Mouse (Mus musculus) liver, adult 2 months (tissue): ENCODE data around the gene Rgs11. TPM values are rescaled to one million over a fixed set of nuclear protein-coding genes. Genes with fewer than 3 reads are reported as not detected.

Experiments used
- DNase-seq: peaks from one replicate; pipeline ENCODE4 v3.0.0-alpha.2; 2011; ENCODE audit warnings: low read depth, low spot score; ENCODE audit errors: extremely low read depth
- H3K27ac ChIP-seq: fragments of 200-500 bp; replicated peaks from 2 replicates; pipeline ENCODE4 v1.5.1; 2012; ENCODE audit warnings: low read depth, mild to moderate bottlenecking, control low read depth, inconsistent platforms, low read length; ENCODE audit not compliant: insufficient read depth
- H3K27me3 ChIP-seq: fragments of 200-500 bp; 2 replicates; pipeline ENCODE4 v1.6.1; 2012; ENCODE audit warnings: mild to moderate bottlenecking, moderate library complexity, low read length, inconsistent platforms; ENCODE audit not compliant: control insufficient read depth, insufficient read depth
- H3K36me3 ChIP-seq: fragments of 200-500 bp; 2 replicates; pipeline ENCODE4 v1.6.1; 2012; ENCODE audit warnings: low read length, inconsistent platforms; ENCODE audit not compliant: control insufficient read depth, insufficient read depth
- H3K4me1 ChIP-seq: fragments of 200-500 bp; 2 replicates; pipeline ENCODE4 v1.6.1; 2011; ENCODE audit warnings: low read length; ENCODE audit not compliant: control insufficient read depth, insufficient read depth
- H3K4me3 ChIP-seq: fragments of 200-500 bp; 2 replicates; pipeline ENCODE4 v1.5.1; 2011; ENCODE audit warnings: low read depth, mild to moderate bottlenecking, control low read depth, low read length, moderate library complexity; ENCODE audit not compliant: insufficient read depth
- H3K79me2 ChIP-seq: fragments of 200-500 bp; 2 replicates; pipeline ENCODE4 v1.6.1; 2012; ENCODE audit warnings: inconsistent platforms, mild to moderate bottlenecking, low read length, moderate library complexity; ENCODE audit not compliant: control insufficient read depth, insufficient read depth
- H3K9ac ChIP-seq: fragments of 200-500 bp; 2 replicates; pipeline ENCODE4 v1.6.1; 2012; ENCODE audit warnings: low read depth, mild to moderate bottlenecking, control low read depth, inconsistent platforms, low read length
- CTCF ChIP-seq: fragments of 200-500 bp; IDR thresholded peaks from 2 replicates; pipeline ENCODE4 v1.5.1; 2011; ENCODE audit warnings: low read depth, low read length, control low read depth
- POLR2A ChIP-seq: fragments of 200-500 bp; IDR thresholded peaks from 2 replicates; pipeline ENCODE4 v1.6.1; 2011; ENCODE audit warnings: low read length, control low read depth; ENCODE audit not compliant: insufficient read depth; ENCODE audit errors: extremely low read depth
- WGBS: fragments of 180-500 bp; shearing (Covaris S2); methylation state at CpG from one replicate; pipeline ENCODE4 v1.1.7; 2018; 5-methylcytosine and 5-hydroxymethylcytosine counted together
- polyA plus RNA-seq: library from polyadenylated mRNA; depleted of rRNA; stranded (reverse); fragments of >200 nt; gene quantifications from 2 replicates; pipeline ENCODE4 v1.2.3, GENCODE M21; 2012
- total RNA-seq: library from RNA; depleted of rRNA; stranded (reverse); fragments of >200 nt; gene quantifications from 2 replicates; pipeline ENCODE4 v1.2.3, GENCODE M21; 2014

The Rgs11 gene
- total and polyA plus RNA-seq, 2 experiments, result 0.09 to 0.22 TPM

GRCm38 (mm10) chr17:26207686-26208085, 4.9 kb downstream of the Rgs11 start, which contains the start of gene Arhgdig:
Gene Arhgdig (minus strand): TSS chr17:26207786.
- H3K27me3 ChIP-seq, result 0 out of 2 replicates have a peak, but pooled peaks cover 4% of the 10 kb centered on the region
- no peaks in the 10 kb centered on the region for H3K36me3 ChIP-seq
- DNase-seq, result no peak
- H3K9ac ChIP-seq, result no peak within 1 kb of the TSS
- TF ChIP-seq POLR2A (no peak), CTCF (no peak)
- no peaks in the 10 kb centered on the region for H3K4me1 ChIP-seq
- no peak within 1 kb of the TSS for H3K4me3 ChIP-seq
- WGBS, result 91% methylated on average over 12 of the region's 12 CpGs
- H3K79me2 ChIP-seq, result no peaks in the 10 kb centered on the region
- no peak within 1 kb of the TSS for H3K27ac ChIP-seq

GRCm38 (mm10) chr17:26212241-26212640, 9.5 kb downstream of the Rgs11 start:
- WGBS, result 93% methylated on average over 7 of the region's 7 CpGs
- Histone ChIP-seq H3K9ac (no peak overlapping the region), H3K36me3 (no peaks in the 10 kb centered on the region; the same call in 1 of the 2 replicates), H3K79me2 (no peaks in the 10 kb centered on the region), H3K4me1 (no peaks in the 10 kb centered on the region), H3K4me3 (no peak overlapping the region), H3K27me3 (no peaks in the 10 kb centered on the region), H3K27ac (no peak overlapping the region)
- DNase-seq, result no peak
- no peak for TF ChIP-seq POLR2A
- TF ChIP-seq CTCF, result no peak

- TF ChIP-seq CTCF, result no peak
- no peak for TF ChIP-seq POLR2A
- H3K27ac ChIP-seq, result no peak overlapping the region
- DNase-seq, result peak; percentile 24
Observed at GRCm38 (mm10) chr17:26212681-26213080, 9.9 kb downstream of the Rgs11 start.

GRCm38 (mm10) chr17:26221508-26221907, 18.8 kb downstream of the Rgs11 start:
- Histone ChIP-seq H3K27ac (no peak overlapping the region), H3K36me3 (peaks cover 2% of the 10 kb centered on the region; the same call in 1 of the 2 replicates), H3K4me1 (no peaks in the 10 kb centered on the region), H3K27me3 (no peaks in the 10 kb centered on the region), H3K9ac (no peak overlapping the region), H3K79me2 (no peaks in the 10 kb centered on the region), H3K4me3 (no peak overlapping the region)
- WGBS, result 88% methylated on average over 2 of the region's 2 CpGs
- TF ChIP-seq POLR2A, result no peak
- no peak for TF ChIP-seq CTCF
- DNase-seq, result no peak

More at GRCm38 (mm10) chr17:26212681-26213080, 9.9 kb downstream of the Rgs11 start:
- Histone ChIP-seq H3K4me1 (no peaks in the 10 kb centered on the region), H3K36me3 (no peaks in the 10 kb centered on the region; the same call in 1 of the 2 replicates), H3K4me3 (no peak overlapping the region), H3K79me2 (no peaks in the 10 kb centered on the region), H3K9ac (no peak overlapping the region), H3K27me3 (no peaks in the 10 kb centered on the region)
- WGBS, result 75% methylated on average over 11 of the region's 11 CpGs

- Histone ChIP-seq H3K9ac (no peak overlapping the region), H3K4me1 (no peaks in the 10 kb centered on the region), H3K4me3 (no peak overlapping the region), H3K36me3 (no peaks in the 10 kb centered on the region), H3K27ac (no peak overlapping the region), H3K27me3 (no peaks in the 10 kb centered on the region), H3K79me2 (peaks cover 7% of the 10 kb centered on the region; the same call in 1 of the 2 replicates)
- DNase-seq, result no peak
- 93% methylated on average over 12 of the region's 12 CpGs for WGBS
- TF ChIP-seq CTCF (no peak), POLR2A (no peak)
Observed at GRCm38 (mm10) chr17:26225150-26225549, 22.4 kb downstream of the Rgs11 start.

- Histone ChIP-seq H3K27ac (no peak overlapping the region), H3K9ac (no peak overlapping the region), H3K79me2 (peaks cover 20% of the 10 kb centered on the region; the same call in 1 of the 2 replicates), H3K4me1 (no peaks in the 10 kb centered on the region), H3K27me3 (no peaks in the 10 kb centered on the region), H3K36me3 (no peaks in the 10 kb centered on the region), H3K4me3 (no peak overlapping the region)
- 92% methylated on average over 5 of the region's 5 CpGs for WGBS
- no peak for DNase-seq
- no peak for TF ChIP-seq POLR2A
- TF ChIP-seq CTCF, result no peak
Observed at GRCm38 (mm10) chr17:26229776-26230175, 27.0 kb downstream of the Rgs11 start.
